Mouse (Mus musculus) lung, embryonic 15.5 days (tissue): ENCODE results near the gene Tfeb. TPM values are rescaled to one million over a fixed set of nuclear protein-coding genes. Genes with fewer than 3 reads are reported as not detected.

Source experiments
- ATAC-seq: fragments of 200-750 bp; cut with Nextera tagmentation; 2 replicates; pipeline ENCODE4 v1.8.0; 2017; ENCODE audit warnings: moderate number of reproducible peaks, borderline replicate concordance; ENCODE audit not compliant: low FRiP score, low TSS enrichment; ENCODE audit errors: extremely low read depth
- H3K27ac ChIP-seq: fragments of 300-500 bp; sonication (generic); 2 replicates; pipeline ENCODE4 v1.5.1; 2015; ENCODE audit warnings: moderate library complexity, mild to moderate bottlenecking, inconsistent platforms
- H3K27me3 ChIP-seq: fragments of 300-500 bp; sonication (generic); 2 replicates; pipeline ENCODE4 v1.6.1; 2015; ENCODE audit warnings: inconsistent platforms
- H3K36me3 ChIP-seq: fragments of 300-500 bp; sonication (generic); 2 replicates; pipeline ENCODE4 v1.6.1; 2015; ENCODE audit warnings: inconsistent platforms
- H3K4me1 ChIP-seq: fragments of 300-500 bp; sonication (generic); 2 replicates; pipeline ENCODE4 v1.6.1; 2015; ENCODE audit warnings: inconsistent platforms
- H3K4me2 ChIP-seq: fragments of 300-500 bp; sonication (generic); 2 replicates; pipeline ENCODE4 v1.6.1; 2015; ENCODE audit warnings: inconsistent platforms, mild to moderate bottlenecking, moderate library complexity
- H3K4me3 ChIP-seq: fragments of 300-500 bp; sonication (generic); 2 replicates; pipeline ENCODE4 v1.5.1; 2015; ENCODE audit warnings: mild to moderate bottlenecking, inconsistent platforms
- H3K9ac ChIP-seq: fragments of 300-500 bp; sonication (generic); 2 replicates; pipeline ENCODE4 v1.6.1; 2015; ENCODE audit warnings: inconsistent platforms
- H3K9me3 ChIP-seq: fragments of 300-500 bp; sonication (generic); 2 replicates; pipeline ENCODE4 v1.6.1; 2016; ENCODE audit warnings: inconsistent platforms
- WGBS: fragments of 180-500 bp; shearing (Covaris S2); methylation state at CpG from one replicate; pipeline ENCODE4 v1.1.7; 2015; 5-methylcytosine and 5-hydroxymethylcytosine counted together
- polyA plus RNA-seq: library from polyadenylated mRNA; unstranded; fragments of >200 nt; fragmentation: Nextera tagmentation; extraction: Ambion mirVana; gene quantifications from 2 replicates; pipeline ENCODE4 v1.2.1, GENCODE M21; 2015

Gene Tfeb
- polyA plus RNA-seq: 12.9 and 14.7 TPM in 2 replicates

DNA sequence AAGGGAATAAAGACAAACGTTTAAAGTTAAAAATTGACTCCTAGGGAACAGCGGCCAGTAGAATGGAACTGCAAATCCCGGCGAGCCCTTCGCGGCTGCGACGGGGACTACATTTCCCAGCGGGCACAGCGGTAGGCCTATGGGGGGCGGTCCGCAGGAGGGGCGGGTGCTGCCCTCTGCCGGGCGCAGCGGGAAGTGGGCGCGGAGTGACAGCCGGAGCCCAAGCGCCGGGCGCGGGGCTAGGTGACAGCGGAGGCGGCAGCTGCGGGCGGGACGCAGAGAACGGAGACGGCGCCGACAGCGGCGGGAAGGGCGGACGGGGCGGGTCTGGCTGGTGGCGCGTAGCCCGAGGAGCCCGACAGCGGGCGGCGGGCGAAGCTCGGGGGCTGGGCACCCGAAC, at the start of gene Tfeb:
TSS of gene Tfeb (plus strand) at position 175 of the 400 bp plus-strand sequence.
- Histone ChIP-seq H3K4me3 (peak within 1 kb of the TSS; percentile 86), H3K4me2 (peak within 1 kb of the TSS; percentile 99), H3K27me3 (peaks cover 7% of the 10 kb centered on the region; the same call in 1 of the 2 replicates), H3K9ac (peak within 1 kb of the TSS; percentile 68), H3K27ac (peak within 1 kb of the TSS; percentile 80), H3K36me3 (no peaks in the 10 kb centered on the region), H3K9me3 (no peaks in the 10 kb centered on the region), H3K4me1 (peaks cover 21% of the 10 kb centered on the region)
- ATAC-seq: peak; percentile 80
- WGBS: under 1% methylated on average over 47 of the region's 47 CpGs

DNA sequence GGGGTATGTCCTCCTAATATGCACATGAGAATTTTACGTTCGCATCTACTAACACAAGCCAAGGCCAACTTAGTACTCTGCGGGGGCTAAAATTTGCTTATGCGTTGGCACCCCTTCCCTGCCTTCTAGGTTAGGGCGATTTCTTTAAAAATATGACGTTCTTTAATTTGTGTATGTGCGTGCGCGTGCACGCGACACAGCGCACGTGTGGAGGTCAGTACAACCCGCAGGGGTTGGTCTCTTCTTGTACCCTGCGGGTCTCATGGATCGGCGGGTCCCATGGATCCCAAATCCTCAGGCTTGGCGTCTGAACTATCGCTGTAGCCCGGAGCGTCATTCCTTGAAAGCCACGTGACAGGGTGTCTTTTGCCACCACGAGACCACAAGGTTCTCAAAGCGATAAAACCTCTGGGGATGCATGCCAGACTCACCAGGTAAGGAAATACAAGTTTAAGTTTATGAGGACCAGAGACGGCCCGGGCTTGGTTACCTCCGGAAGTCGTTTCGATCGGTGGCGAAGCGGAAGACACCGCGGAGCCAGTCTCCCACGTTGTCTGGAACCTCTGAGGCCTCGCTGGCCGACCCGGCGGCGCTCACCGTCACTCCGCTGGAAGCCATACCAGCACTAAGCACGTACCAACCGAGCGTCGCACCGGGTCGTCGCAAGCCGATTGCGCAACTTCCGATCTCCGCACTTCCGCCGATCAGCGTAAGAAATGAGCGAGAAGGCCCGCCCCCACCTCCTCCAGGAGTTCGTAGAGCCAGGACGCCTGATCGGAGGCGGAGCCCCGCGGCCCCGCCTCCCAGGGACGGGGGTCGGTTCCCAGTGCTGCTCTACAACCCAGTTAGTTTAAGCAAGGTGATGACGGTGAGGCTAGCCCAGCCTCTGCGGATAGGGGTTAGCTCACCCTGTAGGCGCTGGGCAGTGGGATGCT, 49.2 kb upstream of the Tfeb start:
- peak overlapping the region; percentile 60 for H3K4me3 ChIP-seq
- WGBS: under 1% methylated on average over 70 of the region's 70 CpGs
- H3K9me3 ChIP-seq: no peaks in the 10 kb centered on the region
- peak overlapping the region; percentile 75 for H3K27ac ChIP-seq
- peaks cover 24% of the 10 kb centered on the region for H3K36me3 ChIP-seq
- peak; percentile 85 for ATAC-seq
- no peaks in the 10 kb centered on the region; the same call in 1 of the 2 replicates for H3K27me3 ChIP-seq
- peak overlapping the region; percentile 91 for H3K4me2 ChIP-seq
- peak overlapping the region; percentile 77 for H3K9ac ChIP-seq
- peaks cover 14% of the 10 kb centered on the region for H3K4me1 ChIP-seq

DNA sequence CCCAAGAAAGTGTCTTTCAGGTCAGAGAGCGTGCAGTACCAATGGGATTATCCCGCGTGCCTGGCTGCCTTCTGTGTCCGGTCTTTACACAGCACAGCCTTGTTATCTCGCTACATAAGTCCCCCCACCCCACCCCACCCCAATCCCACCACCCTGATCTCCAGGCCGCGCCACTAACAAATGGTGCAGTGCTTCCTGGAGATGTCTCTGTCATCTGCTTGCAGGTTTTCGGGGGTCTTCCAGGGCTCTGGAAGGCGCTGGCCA, 48.6 kb upstream of the Tfeb start, which contains the start of gene Tomm6:
TSS of gene Tomm6 (minus strand) at position 43 of the 264 bp plus-strand sequence.
- H3K9me3 ChIP-seq: no peaks in the 10 kb centered on the region
- under 1% methylated on average over 9 of the region's 9 CpGs for WGBS
- H3K4me3 ChIP-seq: peak within 1 kb of the TSS; percentile 60
- H3K4me2 ChIP-seq: peak within 1 kb of the TSS; percentile 91
- peak within 1 kb of the TSS; percentile 77 for H3K9ac ChIP-seq
- ATAC-seq: no peak
- H3K4me1 ChIP-seq: peaks cover 14% of the 10 kb centered on the region
- H3K27me3 ChIP-seq: no peaks in the 10 kb centered on the region; the same call in 1 of the 2 replicates
- peaks cover 24% of the 10 kb centered on the region for H3K36me3 ChIP-seq
- H3K27ac ChIP-seq: peak within 1 kb of the TSS; percentile 75

DNA sequence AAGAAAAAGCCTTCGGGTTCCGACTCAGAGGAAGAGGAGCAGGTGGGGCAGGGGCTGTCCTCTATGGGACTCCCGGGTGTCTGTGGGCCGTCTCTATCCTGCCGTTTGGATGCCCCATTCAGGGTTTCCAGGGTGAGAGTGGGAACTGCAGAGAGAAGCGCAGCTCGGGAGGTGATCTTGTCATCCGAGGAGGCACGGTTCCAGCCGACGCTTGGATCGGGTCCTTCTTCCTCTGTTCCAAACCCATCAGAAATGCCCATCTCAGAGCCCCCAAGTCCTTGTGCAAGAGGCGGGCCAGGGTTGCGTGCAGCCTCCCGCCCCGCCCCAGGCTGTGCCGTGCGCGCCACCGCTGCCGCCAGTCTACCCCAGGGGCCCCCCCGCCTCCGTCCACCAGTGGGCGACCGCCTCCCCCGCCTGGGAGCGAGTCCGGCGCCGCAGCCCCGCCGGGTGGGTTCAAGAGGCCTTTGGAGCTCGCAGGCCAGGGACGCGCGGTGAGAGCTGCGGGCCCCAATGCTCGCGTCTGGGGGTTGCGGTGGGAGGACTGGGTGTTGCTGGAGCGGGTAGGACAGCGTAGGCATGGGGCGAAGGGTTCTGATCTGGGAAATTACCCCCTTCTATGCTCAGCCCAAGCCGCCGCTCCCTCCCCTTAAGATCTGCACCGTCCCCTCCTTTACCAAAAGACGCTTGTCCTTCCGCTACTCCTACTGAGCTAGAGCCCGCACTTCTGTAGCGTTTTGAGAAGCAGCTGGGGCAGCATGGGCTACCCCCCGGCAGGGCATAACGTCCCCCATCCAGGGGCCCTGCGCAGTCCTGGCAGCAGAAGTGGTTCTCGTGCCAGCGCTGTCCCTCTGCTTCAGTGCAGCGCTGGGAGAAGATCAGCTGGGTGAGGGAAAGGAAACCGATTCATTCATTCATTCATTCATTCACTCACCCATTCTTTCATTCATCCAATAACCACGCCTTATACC, 47.9 kb upstream of the Tfeb start, which contains the start of gene Frs3:
TSS of gene Frs3 (plus strand) at position 423 of the 968 bp plus-strand sequence.
- WGBS: under 1% methylated on average over 57 of the region's 58 CpGs
- Histone ChIP-seq H3K36me3 (peaks cover 18% of the 10 kb centered on the region), H3K4me3 (peak within 1 kb of the TSS; percentile 60), H3K9ac (peak within 1 kb of the TSS; percentile 77), H3K9me3 (no peaks in the 10 kb centered on the region), H3K27me3 (no peaks in the 10 kb centered on the region; the same call in 1 of the 2 replicates), H3K4me2 (peak within 1 kb of the TSS; percentile 91), H3K4me1 (peaks cover 17% of the 10 kb centered on the region), H3K27ac (peak within 1 kb of the TSS; percentile 75)
- peak; percentile 81 for ATAC-seq

DNA sequence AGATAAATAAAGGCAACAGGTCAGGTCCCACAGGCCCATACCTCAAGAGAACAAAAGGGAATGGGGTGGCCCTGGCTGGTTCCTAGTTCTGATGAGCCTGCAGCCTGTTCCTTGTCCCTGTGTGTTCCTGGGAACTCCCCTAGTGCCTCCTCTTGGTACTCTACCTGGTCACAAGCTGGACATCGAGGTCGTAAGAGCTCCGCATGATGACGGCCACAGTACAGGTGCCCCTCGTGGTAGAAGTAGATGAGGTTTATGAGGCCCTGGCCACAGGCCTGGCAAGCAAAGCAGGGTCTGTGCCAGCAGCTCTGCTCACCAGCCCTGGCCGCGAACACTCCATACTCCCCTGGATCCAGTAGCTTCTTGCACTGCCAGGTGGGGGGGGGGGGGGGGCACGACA, 46.9 kb upstream of the Tfeb start:
- 66% methylated on average over 7 of the region's 8 CpGs for WGBS
- Histone ChIP-seq H3K9me3 (no peaks in the 10 kb centered on the region), H3K36me3 (peaks cover 8% of the 10 kb centered on the region), H3K4me3 (no peak overlapping the region), H3K9ac (no peak overlapping the region), H3K4me2 (peak overlapping the region; percentile 91), H3K27me3 (no peaks in the 10 kb centered on the region; the same call in 1 of the 2 replicates), H3K27ac (no peak overlapping the region), H3K4me1 (peaks cover 24% of the 10 kb centered on the region)
- no peak for ATAC-seq

DNA sequence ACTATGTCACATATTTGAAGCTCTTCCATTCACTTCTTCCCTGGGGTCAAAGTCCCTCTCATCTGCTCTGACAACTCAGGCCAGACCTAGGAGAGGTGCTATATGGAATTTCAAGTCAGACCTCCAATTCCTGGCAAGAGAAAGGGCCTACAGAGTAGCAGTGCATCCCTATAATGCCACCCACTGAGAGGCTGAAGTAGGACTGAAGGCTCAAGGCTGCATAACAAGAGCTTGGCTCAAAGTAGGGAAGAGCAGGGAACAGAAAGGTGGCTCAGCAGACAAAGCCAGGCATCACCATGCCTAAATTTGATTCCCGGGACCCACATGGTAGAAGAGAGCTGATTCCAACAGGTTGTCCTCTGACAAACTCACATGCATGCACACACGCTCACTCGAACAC, 45.2 kb upstream of the Tfeb start:
- WGBS: 91% methylated on average over 3 of the region's 3 CpGs
- H3K27me3 ChIP-seq: no peaks in the 10 kb centered on the region; the same call in 1 of the 2 replicates
- H3K4me3 ChIP-seq: no peak overlapping the region
- no peak overlapping the region for H3K4me2 ChIP-seq
- H3K36me3 ChIP-seq: no peaks in the 10 kb centered on the region
- no peak overlapping the region for H3K9ac ChIP-seq
- H3K27ac ChIP-seq: no peak overlapping the region
- ATAC-seq: no peak
- peaks cover 28% of the 10 kb centered on the region for H3K4me1 ChIP-seq
- H3K9me3 ChIP-seq: no peaks in the 10 kb centered on the region

DNA sequence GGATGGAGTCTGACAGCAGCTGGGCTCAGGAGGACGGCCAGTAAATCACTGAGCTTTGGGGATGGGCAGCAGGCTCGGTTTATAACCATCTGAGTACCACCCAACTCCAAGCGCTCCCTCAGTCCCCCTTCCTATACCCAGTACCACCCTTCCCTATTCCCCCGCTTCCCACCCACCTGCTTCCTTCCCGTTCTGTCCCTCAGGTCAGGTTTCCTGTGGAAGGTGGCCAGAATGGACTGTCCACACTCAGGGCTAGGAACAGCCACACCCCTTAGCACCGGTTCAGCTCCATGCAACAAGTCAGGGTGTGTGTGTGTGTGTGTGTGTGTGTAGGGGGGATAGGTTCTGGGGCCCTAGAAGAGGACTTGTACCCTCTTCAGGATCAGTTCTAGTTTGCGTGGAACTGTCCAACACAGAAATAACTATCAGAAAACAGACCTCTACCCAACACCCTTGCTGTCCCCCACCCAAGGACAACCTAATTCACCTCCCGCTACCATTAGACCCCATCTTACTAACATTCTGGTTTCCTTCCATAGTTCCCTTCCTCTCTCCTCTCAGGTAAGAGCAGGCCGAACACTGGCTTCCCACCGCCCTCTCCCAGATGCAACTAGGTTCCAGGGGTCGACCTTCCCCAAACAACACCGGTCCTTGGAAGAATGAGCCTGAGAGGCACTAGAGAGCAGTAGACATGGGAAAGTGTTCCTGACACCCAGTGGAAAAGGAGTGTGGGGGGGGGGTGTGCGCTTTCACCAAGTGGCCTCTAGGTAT, 43.0 kb upstream of the Tfeb start:
- H3K4me3 ChIP-seq: peak overlapping the region; percentile 87
- H3K9ac ChIP-seq: peak overlapping the region; percentile 79
- ATAC-seq: no peak
- 35% methylated on average over 13 of the region's 13 CpGs for WGBS
- no peaks in the 10 kb centered on the region; the same call in 1 of the 2 replicates for H3K27me3 ChIP-seq
- H3K4me1 ChIP-seq: peaks cover 22% of the 10 kb centered on the region
- H3K4me2 ChIP-seq: peak overlapping the region; percentile 94
- H3K9me3 ChIP-seq: no peaks in the 10 kb centered on the region
- no peaks in the 10 kb centered on the region for H3K36me3 ChIP-seq
- peak overlapping the region; percentile 67; the same call in 1 of the 2 replicates for H3K27ac ChIP-seq

DNA sequence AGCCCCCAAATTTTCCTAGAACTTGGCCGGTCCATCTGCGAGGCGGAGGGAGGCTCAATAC, 42.6 kb upstream of the Tfeb start, which contains the start of gene Gm21981:
TSS of gene Gm21981 (minus strand) at position 14 of the 61 bp plus-strand sequence.
- H3K4me1 ChIP-seq: peaks cover 21% of the 10 kb centered on the region
- peak within 1 kb of the TSS; percentile 87 for H3K4me3 ChIP-seq
- no peak for ATAC-seq
- H3K27me3 ChIP-seq: no peaks in the 10 kb centered on the region; the same call in 1 of the 2 replicates
- no peaks in the 10 kb centered on the region for H3K36me3 ChIP-seq
- H3K27ac ChIP-seq: peak within 1 kb of the TSS; percentile 67
- H3K9ac ChIP-seq: peak within 1 kb of the TSS; percentile 79
- no peaks in the 10 kb centered on the region for H3K9me3 ChIP-seq
- WGBS: 0% methylated on average over 3 of the region's 3 CpGs
- H3K4me2 ChIP-seq: peak within 1 kb of the TSS; percentile 94

DNA sequence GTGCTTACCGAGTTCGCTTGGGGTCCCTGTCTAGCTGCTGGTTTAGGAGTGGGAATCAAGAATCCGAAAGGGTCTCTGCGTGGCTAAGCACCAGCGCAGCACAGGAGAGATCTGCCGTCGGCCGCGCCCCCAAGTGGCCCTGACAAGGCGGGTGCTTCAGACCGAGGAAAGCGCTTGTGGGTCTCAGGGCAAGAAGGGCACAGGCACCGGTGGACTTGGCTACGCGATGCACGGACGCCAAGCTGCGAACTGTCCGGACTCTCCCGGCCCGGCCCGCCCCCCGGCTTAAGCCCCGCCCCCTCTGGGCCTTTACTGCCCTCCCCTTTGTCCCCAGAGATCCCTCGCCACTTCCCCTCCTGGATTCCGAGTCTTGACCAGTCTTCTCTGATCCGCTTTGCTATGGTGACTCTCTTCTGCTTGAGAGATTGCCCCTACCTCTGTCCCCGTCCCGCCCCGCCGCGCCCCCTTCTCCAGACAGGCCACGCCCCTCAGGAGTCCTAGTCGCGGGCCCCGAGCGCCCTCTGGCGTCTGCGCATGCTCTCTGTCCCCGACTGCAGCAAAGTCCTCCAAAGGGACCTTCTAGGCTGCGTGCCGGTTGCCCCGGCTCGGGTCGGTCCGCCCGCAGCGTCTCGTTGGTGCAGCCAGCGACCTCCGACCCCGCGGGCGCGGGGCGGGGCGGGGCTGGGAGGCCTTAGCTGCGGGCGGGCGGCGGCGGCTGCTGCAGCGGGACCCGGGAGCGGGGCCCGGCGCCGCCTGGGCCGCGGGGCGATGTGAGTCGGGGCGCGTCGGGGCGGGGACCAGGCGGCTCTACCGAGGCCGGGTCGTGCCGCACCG, 42.1 kb upstream of the Tfeb start, which contains the start of gene Prickle4:
TSS of gene Prickle4 (minus strand) at position 234 of the 834 bp plus-strand sequence.
- Histone ChIP-seq H3K36me3 (no peaks in the 10 kb centered on the region), H3K27me3 (no peaks in the 10 kb centered on the region; the same call in 1 of the 2 replicates), H3K27ac (peak within 1 kb of the TSS; percentile 67), H3K9me3 (no peaks in the 10 kb centered on the region), H3K4me2 (peak within 1 kb of the TSS; percentile 94), H3K4me3 (peak within 1 kb of the TSS; percentile 87), H3K4me1 (peaks cover 21% of the 10 kb centered on the region), H3K9ac (peak within 1 kb of the TSS; percentile 79)
- under 1% methylated on average over 62 of the region's 82 CpGs for WGBS
- ATAC-seq: peak; percentile 93

DNA sequence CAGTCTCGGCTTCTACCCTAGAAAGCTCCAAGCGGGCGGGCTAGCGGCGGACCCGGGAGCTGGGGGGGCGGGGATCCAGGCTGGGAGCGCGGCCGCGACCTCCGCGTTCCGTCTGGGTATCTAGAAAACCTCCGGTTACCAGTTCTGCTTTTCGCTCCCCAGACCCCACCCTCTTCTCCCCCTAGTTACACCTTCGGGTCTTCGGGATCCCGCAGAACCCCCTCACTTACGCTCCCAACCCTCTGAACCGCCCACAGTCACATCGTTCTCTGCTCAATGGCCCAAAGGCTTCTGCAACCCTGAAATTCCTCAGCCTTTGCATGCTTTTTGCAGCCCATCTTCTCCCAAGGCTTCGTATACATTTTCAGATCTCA, 41.5 kb upstream of the Tfeb start:
- Histone ChIP-seq H3K9ac (peak overlapping the region; percentile 79), H3K9me3 (no peaks in the 10 kb centered on the region), H3K4me2 (peak overlapping the region; percentile 94), H3K27ac (peak overlapping the region; percentile 67), H3K4me3 (peak overlapping the region; percentile 87), H3K27me3 (no peaks in the 10 kb centered on the region; the same call in 1 of the 2 replicates), H3K36me3 (no peaks in the 10 kb centered on the region; the same call in 1 of the 2 replicates), H3K4me1 (peaks cover 24% of the 10 kb centered on the region)
- under 1% methylated on average over 22 of the region's 23 CpGs for WGBS
- ATAC-seq: 0 out of 2 replicates have a peak, but pooled peaks have one; percentile 1
